Mouse (Mus musculus) embryonic facial prominence, embryonic 13.5 days (tissue): Measurements from ENCODE around the gene Shh. TPM values are rescaled to one million over a fixed set of nuclear protein-coding genes. Genes with fewer than 3 reads are reported as not detected.

Experiments used
- ATAC-seq: fragments of 200-750 bp; cut with Nextera tagmentation; 2 replicates; pipeline ENCODE4 v1.8.0; 2017; ENCODE audit warnings: low read depth; ENCODE audit not compliant: insufficient number of reproducible peaks, insufficient read depth, low FRiP score, low TSS enrichment
- H3K27ac ChIP-seq: fragments of 300-500 bp; sonication (generic); 2 replicates; pipeline ENCODE4 v1.5.1; 2015; ENCODE audit warnings: moderate library complexity, mild to moderate bottlenecking, inconsistent platforms
- H3K27me3 ChIP-seq: fragments of 300-500 bp; sonication (generic); 2 replicates; pipeline ENCODE4 v1.6.1; 2015; ENCODE audit warnings: mild to moderate bottlenecking, inconsistent platforms
- H3K36me3 ChIP-seq: fragments of 300-500 bp; sonication (generic); 2 replicates; pipeline ENCODE4 v1.6.1; 2015; ENCODE audit warnings: mild to moderate bottlenecking, inconsistent platforms
- H3K4me1 ChIP-seq: fragments of 300-500 bp; sonication (generic); 2 replicates; pipeline ENCODE4 v1.6.1; 2015; ENCODE audit warnings: inconsistent platforms
- H3K4me2 ChIP-seq: fragments of 300-500 bp; sonication (generic); 2 replicates; pipeline ENCODE4 v1.6.1; 2015; ENCODE audit warnings: moderate library complexity, mild to moderate bottlenecking, inconsistent platforms
- H3K4me3 ChIP-seq: fragments of 300-500 bp; sonication (generic); 2 replicates; pipeline ENCODE4 v1.5.1; 2015; ENCODE audit warnings: mild to moderate bottlenecking, inconsistent platforms
- H3K9ac ChIP-seq: fragments of 300-500 bp; sonication (generic); 2 replicates; pipeline ENCODE4 v1.6.1; 2015; ENCODE audit warnings: mild to moderate bottlenecking, inconsistent platforms
- H3K9me3 ChIP-seq: fragments of 300-500 bp; sonication (generic); 2 replicates; pipeline ENCODE4 v1.6.1; 2016; ENCODE audit warnings: inconsistent platforms
- WGBS: fragments of 180-500 bp; shearing (Covaris S2); methylation state at CpG from one replicate; pipeline ENCODE4 v1.1.7; 2015; ENCODE audit warnings: mixed read lengths; 5-methylcytosine and 5-hydroxymethylcytosine counted together
- polyA plus RNA-seq: library from polyadenylated mRNA; unstranded; fragments of >200 nt; fragmentation: Nextera tagmentation; extraction: Ambion mirVana; gene quantifications from 2 replicates; pipeline ENCODE4 v1.2.1, GENCODE M21; 2015

Shh gene
- polyA plus RNA-seq, 1 experiment from 2014 or later = 1.0 TPM

GRCm38 (mm10) chr5:28457921-28458641 lies 9.0 kb downstream of the Shh start:
- H3K27ac ChIP-seq = no peak overlapping the region
- 1% methylated on average over 86 of the region's 95 CpGs for WGBS
- peaks cover 34% of the 10 kb centered on the region for H3K4me1 ChIP-seq
- H3K36me3 ChIP-seq = no peaks in the 10 kb centered on the region
- ATAC-seq = no peak
- H3K27me3 ChIP-seq = peaks cover 94% of the 10 kb centered on the region
- H3K4me2 ChIP-seq = peak overlapping the region; percentile 72
- no peak overlapping the region for H3K9ac ChIP-seq
- no peaks in the 10 kb centered on the region for H3K9me3 ChIP-seq
- H3K4me3 ChIP-seq = peak overlapping the region; percentile 44

GRCm38 (mm10) chr5:28456366-28456765 lies 10.7 kb downstream of the Shh start:
- WGBS = 69% methylated on average over 1 of the region's 1 CpGs
- peaks cover 92% of the 10 kb centered on the region for H3K27me3 ChIP-seq
- peaks cover 29% of the 10 kb centered on the region for H3K4me1 ChIP-seq

GRCm38 (mm10) chr5:28455721-28456120 lies 11.3 kb downstream of the Shh start:
- Histone ChIP-seq H3K36me3 (no peaks in the 10 kb centered on the region), H3K4me3 (no peak overlapping the region), H3K27ac (no peak overlapping the region), H3K9ac (no peak overlapping the region), H3K27me3 (peaks cover 85% of the 10 kb centered on the region), H3K4me2 (no peak overlapping the region), H3K4me1 (peaks cover 27% of the 10 kb centered on the region), H3K9me3 (no peaks in the 10 kb centered on the region)
- ATAC-seq = no peak
- 86% methylated on average over 5 of the region's 5 CpGs for WGBS

More at GRCm38 (mm10) chr5:28456366-28456765, 10.7 kb downstream of the Shh start:
- H3K4me2 ChIP-seq = no peak overlapping the region
- H3K36me3 ChIP-seq = no peaks in the 10 kb centered on the region
- no peaks in the 10 kb centered on the region for H3K9me3 ChIP-seq
- ATAC-seq = no peak
- H3K27ac ChIP-seq = no peak overlapping the region
- H3K4me3 ChIP-seq = no peak overlapping the region
- no peak overlapping the region for H3K9ac ChIP-seq

- H3K27me3 ChIP-seq = peaks cover 74% of the 10 kb centered on the region
- H3K4me1 ChIP-seq = peaks cover 15% of the 10 kb centered on the region
- no peak overlapping the region for H3K4me3 ChIP-seq
- 94% methylated on average over 6 of the region's 6 CpGs for WGBS
- no peaks in the 10 kb centered on the region for H3K9me3 ChIP-seq
- ATAC-seq = no peak
- no peak overlapping the region for H3K9ac ChIP-seq
- no peak overlapping the region for H3K27ac ChIP-seq
- H3K4me2 ChIP-seq = no peak overlapping the region
- H3K36me3 ChIP-seq = no peaks in the 10 kb centered on the region
These were observed 12.5 kb downstream of the Shh start for GRCm38 (mm10) chr5:28454546-28454945.

DNA sequence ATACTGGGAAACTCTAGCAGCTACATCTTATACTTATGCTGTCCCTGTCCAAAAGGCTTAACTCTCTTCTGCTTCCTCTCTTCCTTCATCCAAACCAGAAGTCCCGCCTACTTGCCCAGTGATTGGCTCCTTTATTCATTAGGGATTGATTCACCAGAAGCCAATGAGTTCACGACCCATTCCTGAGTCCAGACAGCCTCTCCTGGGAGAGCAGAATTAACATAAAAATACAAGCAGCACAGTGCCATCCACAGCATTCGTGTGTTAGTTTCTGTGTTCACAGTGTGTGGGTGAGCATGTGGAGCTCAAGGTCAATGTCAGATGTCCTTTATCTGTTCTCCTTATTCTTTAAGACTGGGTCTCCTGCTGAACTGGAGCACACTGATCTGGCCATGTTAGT lies 13.5 kb downstream of the Shh start:
- H3K27ac ChIP-seq = no peak overlapping the region
- no peak overlapping the region for H3K4me3 ChIP-seq
- no peak overlapping the region for H3K9ac ChIP-seq
- no peak for ATAC-seq
- H3K27me3 ChIP-seq = peaks cover 63% of the 10 kb centered on the region
- H3K4me1 ChIP-seq = peaks cover 9% of the 10 kb centered on the region
- WGBS = 35% methylated on average over 3 of the region's 3 CpGs
- no peak overlapping the region for H3K4me2 ChIP-seq
- H3K9me3 ChIP-seq = no peaks in the 10 kb centered on the region
- no peaks in the 10 kb centered on the region for H3K36me3 ChIP-seq

DNA sequence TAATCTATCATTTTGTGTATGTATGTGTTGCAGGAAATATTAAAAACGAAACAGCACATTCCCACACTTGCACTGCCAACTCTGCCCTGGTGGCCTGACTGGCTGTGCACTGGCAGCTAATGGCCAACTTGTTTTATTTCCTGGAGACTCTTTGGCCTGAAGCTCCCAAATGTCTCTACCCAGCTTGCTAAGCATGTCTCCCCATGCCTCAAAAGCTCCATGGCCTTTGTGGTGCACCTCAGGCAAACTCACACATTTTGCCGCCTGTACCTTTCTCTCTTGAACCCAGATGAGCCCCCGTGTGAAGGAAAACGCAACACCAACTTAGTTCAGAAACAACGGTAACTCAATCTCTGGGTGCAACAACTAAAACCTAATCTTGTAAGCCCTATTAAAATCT lies 14.0 kb downstream of the Shh start:
- no peak overlapping the region for H3K4me3 ChIP-seq
- H3K9ac ChIP-seq = no peak overlapping the region
- no peaks in the 10 kb centered on the region for H3K9me3 ChIP-seq
- no peaks in the 10 kb centered on the region for H3K36me3 ChIP-seq
- H3K4me1 ChIP-seq = peaks cover 5% of the 10 kb centered on the region
- ATAC-seq = no peak
- 76% methylated on average over 5 of the region's 5 CpGs for WGBS
- H3K27me3 ChIP-seq = peaks cover 59% of the 10 kb centered on the region
- H3K4me2 ChIP-seq = no peak overlapping the region
- no peak overlapping the region for H3K27ac ChIP-seq

DNA sequence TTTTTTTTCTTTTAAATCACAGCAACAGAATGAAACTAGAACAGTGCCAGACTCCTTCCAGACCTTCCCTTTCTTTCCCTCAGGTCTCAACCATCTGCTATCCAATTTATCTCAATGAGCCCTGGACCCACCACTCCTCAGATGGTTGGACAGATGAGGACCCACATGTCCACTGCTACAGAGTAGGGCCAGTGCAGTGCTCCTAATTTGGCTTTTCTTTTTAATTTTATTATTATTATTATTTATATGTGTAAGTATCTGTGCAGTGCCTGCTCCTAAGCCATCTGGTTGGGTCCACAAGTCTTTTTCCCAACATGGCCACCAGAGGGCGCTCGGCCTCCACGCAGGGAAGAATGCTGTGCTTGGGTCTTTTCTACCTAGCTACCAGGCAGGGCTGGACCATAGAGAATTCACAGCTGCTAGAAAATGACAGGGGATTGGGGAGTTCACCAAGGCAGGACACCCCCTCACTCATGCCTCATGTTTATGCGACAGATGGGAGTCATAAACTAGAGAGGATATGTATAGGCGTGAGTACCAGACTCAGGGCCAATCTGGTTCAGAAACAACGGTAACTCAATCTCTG lies 15.9 kb downstream of the Shh start:
- Histone ChIP-seq H3K4me1 (no peaks in the 10 kb centered on the region), H3K9me3 (no peaks in the 10 kb centered on the region), H3K27ac (no peak overlapping the region), H3K4me3 (no peak overlapping the region), H3K4me2 (no peak overlapping the region), H3K9ac (no peak overlapping the region), H3K36me3 (no peaks in the 10 kb centered on the region), H3K27me3 (peaks cover 41% of the 10 kb centered on the region)
- WGBS = 27% methylated on average over 6 of the region's 6 CpGs
- 0 out of 2 replicates have a peak, but pooled peaks have one; percentile 43 for ATAC-seq

DNA sequence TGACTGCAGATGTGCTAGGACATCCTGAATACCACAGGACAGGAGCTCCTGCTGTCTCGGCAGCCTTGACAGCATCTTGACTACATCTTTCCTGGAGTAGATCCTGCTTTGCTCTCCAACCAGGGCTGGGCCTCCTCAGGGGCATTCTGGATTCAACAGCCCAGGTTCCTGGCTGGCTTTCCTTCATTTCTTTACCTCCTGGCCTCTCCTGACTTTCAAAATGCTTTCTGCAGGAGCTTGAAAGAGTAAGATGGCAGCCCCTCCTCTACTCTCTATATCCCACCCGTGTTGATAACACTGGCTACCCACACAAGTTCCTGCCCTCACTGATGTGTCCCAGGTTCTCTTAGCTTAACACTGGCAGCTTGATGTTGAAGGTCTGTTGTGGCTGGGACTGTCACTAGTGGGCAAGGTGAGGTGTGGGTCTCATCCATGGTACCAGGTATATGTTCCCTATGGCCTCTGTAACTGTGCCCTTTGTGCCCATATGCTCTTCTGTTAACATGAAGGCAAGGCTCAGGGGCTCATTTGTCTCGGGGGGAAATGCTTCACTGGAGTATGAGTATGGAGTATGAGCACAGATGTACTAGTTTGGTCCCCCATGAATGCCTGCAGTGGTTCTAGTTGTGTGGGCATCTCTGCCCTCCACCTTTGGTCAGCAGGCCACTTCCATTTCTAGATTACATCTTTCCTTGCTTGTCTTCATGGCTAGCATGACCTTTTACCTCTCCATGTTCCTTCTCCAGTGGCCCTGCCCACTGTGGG lies 16.7 kb downstream of the Shh start:
- Histone ChIP-seq H3K9ac (no peak overlapping the region), H3K9me3 (no peaks in the 10 kb centered on the region), H3K4me1 (no peaks in the 10 kb centered on the region), H3K27me3 (peaks cover 33% of the 10 kb centered on the region), H3K4me3 (no peak overlapping the region), H3K36me3 (no peaks in the 10 kb centered on the region), H3K27ac (no peak overlapping the region), H3K4me2 (no peak overlapping the region)
- WGBS = 57% methylated on average over 3 of the region's 3 CpGs
- no peak for ATAC-seq

DNA sequence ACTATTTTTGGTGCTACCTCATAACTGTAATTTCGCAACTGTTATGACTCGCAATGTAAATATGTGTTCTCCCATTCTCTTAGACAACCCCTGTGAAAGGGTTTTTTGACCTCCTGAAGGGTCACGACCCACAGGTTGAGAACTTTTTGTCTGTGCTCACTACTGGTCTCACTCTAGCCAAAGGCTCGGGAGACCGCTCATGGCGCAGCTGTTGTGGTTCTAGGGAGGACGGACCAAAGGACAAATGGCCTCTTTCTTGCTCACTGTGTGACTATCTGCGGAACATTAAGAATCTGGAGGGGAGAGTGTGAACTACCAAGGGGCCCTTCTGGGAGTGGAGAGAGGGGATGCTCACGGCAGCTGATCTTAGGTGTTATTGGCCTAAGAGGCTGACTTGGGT lies 41.1 kb downstream of the Shh start:
- ATAC-seq = no peak
- 92% methylated on average over 9 of the region's 9 CpGs for WGBS
- Histone ChIP-seq H3K4me2 (no peak overlapping the region), H3K36me3 (no peaks in the 10 kb centered on the region), H3K4me3 (no peak overlapping the region), H3K9me3 (no peaks in the 10 kb centered on the region), H3K27me3 (no peaks in the 10 kb centered on the region), H3K9ac (no peak overlapping the region), H3K4me1 (no peaks in the 10 kb centered on the region), H3K27ac (no peak overlapping the region)

- Histone ChIP-seq H3K4me1 (no peaks in the 10 kb centered on the region), H3K4me2 (no peak overlapping the region), H3K27me3 (no peaks in the 10 kb centered on the region), H3K36me3 (peaks cover 17% of the 10 kb centered on the region), H3K9me3 (no peaks in the 10 kb centered on the region), H3K27ac (no peak overlapping the region), H3K9ac (no peak overlapping the region), H3K4me3 (no peak overlapping the region)
- WGBS = 63% methylated on average over 4 of the region's 4 CpGs
- ATAC-seq = no peak
These were observed 43.3 kb downstream of the Shh start for GRCm38 (mm10) chr5:28423781-28424180.

DNA sequence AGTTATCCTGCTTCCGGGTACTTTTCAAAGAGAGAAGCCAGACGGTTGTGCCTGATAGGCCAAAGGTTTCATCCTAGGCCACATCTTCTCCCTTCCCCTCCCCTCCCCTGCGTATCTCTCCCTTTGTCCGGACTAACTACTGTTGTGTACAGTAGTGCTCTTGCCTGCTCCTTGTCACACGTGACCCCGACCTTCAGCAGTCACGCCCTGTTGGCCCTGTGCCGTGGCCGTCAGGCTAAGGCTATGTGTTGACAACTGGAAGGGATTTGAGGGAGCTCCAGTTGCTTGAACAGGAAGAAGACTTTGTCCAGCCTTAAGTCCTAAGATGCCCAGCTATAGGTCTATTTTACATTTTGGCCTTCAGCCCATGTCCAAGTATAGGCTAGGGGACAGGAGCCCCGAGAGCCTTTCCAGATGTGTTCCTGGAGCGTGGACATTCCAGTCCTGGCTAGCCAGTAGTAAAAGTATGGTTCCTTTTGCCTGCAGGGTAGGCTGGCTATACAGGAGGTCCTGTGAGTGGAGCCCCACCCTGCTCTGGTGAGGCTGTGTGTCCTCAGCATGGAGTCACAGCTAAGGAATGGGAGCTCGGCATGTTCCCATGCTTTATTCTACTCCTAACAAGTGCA lies 47.3 kb downstream of the Shh start:
- H3K27ac ChIP-seq = no peak overlapping the region
- no peak overlapping the region for H3K9ac ChIP-seq
- no peaks in the 10 kb centered on the region for H3K27me3 ChIP-seq
- no peaks in the 10 kb centered on the region for H3K9me3 ChIP-seq
- no peaks in the 10 kb centered on the region for H3K4me1 ChIP-seq
- WGBS = 89% methylated on average over 12 of the region's 12 CpGs
- H3K36me3 ChIP-seq = peaks cover 53% of the 10 kb centered on the region
- ATAC-seq = no peak
- H3K4me3 ChIP-seq = no peak overlapping the region
- no peak overlapping the region for H3K4me2 ChIP-seq
